Mouse (Mus musculus) mesoderm, embryonic 11.5 days (tissue): ENCODE results near the gene Gas7.

Experiments used
- DNase-seq: peaks from one replicate; pipeline ENCODE4 v3.0.0-alpha.2; 2012; ENCODE audit warnings: low read depth, low spot score

The Gas7 gene

DNA sequence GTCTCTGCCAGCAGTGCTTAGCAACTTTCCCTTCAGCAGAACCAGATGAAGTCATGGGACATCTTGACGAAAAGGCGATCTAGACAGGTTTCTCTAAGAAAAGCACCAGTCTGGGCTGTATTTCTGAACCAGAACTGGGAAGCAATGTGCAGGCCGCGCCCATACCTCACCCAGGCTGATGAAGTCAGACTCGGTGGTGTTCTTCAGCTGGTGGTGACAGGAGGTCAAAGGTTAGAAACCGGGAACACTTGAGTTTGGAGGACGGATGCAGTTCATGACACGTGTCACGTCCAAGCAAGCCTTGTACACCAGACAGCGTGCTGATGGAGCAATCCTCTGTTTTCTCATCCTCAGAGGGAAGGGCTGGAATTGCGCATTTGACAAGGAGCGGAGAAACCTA is 32.9 kb downstream of the Gas7 start:
- DNase-seq = no peak

- DNase-seq = no peak
Observed at GRCm38 (mm10) chr11:67489647-67490175, 34.5 kb downstream of the Gas7 start.

GRCm38 (mm10) chr11:67496796-67497195 is 41.6 kb downstream of the Gas7 start:
- no peak for DNase-seq

- DNase-seq = no peak
Observed at GRCm38 (mm10) chr11:67500115-67500514, 44.9 kb downstream of the Gas7 start.

GRCm38 (mm10) chr11:67501468-67502244 is 46.4 kb downstream of the Gas7 start:
- DNase-seq = no peak

- no peak for DNase-seq
Observed at GRCm38 (mm10) chr11:67509219-67509876, 54.1 kb downstream of the Gas7 start.

- no peak for DNase-seq
Observed at GRCm38 (mm10) chr11:67510831-67511230, 55.6 kb downstream of the Gas7 start.

- DNase-seq = no peak
Observed at GRCm38 (mm10) chr11:67513001-67513400, 57.8 kb downstream of the Gas7 start.

GRCm38 (mm10) chr11:67514401-67514800 is 59.2 kb downstream of the Gas7 start:
- no peak for DNase-seq

- DNase-seq = no peak
Observed at GRCm38 (mm10) chr11:67515020-67515911, 60.0 kb downstream of the Gas7 start.

DNA sequence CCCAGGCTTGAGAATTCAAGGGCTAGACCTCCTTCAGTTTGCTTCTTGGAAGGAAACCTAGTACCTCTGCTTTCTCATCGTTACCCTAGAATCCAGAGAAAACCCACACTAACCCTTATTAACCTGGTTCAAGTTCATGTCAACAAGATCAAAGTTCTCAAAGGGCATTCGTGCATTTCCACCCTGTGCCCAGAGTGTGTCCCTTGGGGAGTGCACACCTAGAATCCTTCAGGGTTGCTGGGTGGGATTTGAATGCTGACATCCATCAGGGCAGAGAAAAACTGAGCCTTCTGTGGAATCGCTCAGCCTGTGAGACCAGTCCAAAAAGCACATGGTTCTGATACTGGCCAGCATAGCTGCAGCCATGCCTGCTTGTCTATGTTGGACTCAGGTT is 60.7 kb downstream of the Gas7 start:
- DNase-seq = no peak

- DNase-seq = no peak
Observed at GRCm38 (mm10) chr11:67517748-67518147, 62.5 kb downstream of the Gas7 start.

GRCm38 (mm10) chr11:67518985-67519384 is 63.7 kb downstream of the Gas7 start:
- no peak for DNase-seq

- no peak for DNase-seq
Observed at GRCm38 (mm10) chr11:67522671-67523070, 67.4 kb downstream of the Gas7 start.

- DNase-seq = no peak
Observed at GRCm38 (mm10) chr11:67523806-67524205, 68.6 kb downstream of the Gas7 start.

GRCm38 (mm10) chr11:67524731-67525130 is 69.5 kb downstream of the Gas7 start:
- DNase-seq = no peak

DNA sequence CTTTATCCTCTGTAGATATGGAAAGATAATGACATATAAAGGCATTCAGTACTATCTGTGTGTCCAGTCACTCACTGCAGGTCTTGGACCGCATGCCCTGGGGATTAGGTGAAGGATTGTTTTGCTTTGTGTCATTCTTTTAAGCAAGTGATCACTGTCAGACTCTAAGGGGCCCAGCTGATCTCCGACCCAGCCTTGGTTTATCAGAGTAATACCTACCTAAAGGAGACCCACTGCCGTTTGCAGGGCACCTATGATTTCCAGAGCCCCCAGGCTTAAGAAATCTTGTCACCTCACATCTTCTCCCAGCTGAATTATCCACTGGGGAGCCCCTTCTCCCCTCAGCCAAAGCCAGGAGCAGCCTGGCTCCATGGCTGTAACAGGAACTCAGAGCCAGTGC is 70.6 kb downstream of the Gas7 start:
- DNase-seq = no peak

DNA sequence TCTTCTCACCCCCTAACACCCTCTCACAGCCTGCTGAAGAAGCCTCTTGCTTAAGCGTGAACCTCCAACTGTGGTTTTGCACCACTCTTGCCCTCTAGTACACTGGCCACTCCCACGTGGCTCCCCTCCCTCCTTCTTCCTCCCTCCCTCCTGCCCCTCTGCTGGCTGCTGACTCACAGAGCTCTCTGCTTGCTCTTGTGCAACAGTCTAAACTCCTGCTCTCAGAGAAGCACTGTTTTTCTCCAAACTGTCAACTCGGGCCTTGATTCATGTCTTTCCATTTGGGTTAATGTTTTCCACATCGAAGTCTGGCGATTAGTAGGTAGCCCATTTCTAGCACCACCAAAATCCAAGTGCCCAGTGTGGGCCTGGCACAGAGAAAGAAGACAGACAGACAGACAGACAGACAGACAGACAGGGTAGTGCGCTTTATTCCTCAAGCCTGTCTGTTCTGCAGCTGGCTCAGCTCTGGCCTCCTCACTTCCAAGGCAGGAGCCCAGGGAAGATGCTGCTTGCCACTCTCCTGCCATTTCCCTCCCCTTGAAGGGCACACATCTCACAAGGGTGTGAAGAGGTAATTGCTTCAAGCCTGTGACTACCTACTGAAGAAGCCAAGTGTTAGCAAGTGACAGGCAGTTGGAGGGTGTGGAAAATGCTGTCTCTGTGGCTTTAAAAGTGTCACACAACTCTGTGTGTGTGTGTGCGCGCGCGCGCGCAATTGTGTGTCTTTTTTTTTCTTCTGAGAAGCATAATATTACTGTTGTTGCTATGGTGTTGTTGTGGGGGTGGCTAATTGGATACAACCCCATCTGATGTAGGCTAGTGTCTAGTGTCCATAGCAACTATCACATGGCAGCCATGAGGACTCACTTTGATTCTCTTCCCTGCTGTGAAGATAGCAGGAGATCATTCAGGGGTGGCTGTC is 71.6 kb downstream of the Gas7 start:
- DNase-seq = no peak

DNA sequence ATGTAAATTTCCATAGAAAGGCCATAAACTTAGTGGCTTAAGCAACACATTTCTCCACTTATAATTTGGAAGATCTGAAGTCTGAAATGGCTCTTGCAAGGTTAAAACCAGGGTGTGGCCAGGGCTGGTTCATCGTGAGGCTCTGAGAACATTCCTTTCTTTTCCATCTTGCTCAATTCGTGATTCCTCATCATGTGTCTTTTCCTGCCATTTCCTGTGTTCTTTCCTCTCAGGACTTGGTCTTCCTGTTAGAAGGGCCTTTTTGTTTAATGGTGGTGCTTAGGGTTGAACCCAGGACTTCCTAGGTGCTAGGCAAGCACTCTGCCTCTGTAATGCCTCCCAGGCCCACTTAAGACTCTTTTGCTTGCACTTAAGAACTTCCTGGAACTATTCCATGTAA is 76.0 kb downstream of the Gas7 start:
- DNase-seq = no peak

- no peak for DNase-seq
Observed at GRCm38 (mm10) chr11:67531926-67532565, 76.8 kb downstream of the Gas7 start.
